Mouse (Mus musculus) left cerebral cortex, adult 11 months (tissue): ENCODE results near the gene Pla2g4a.

Source experiments
- DNase-seq: peaks from one replicate; pipeline ENCODE4 v3.0.0; 2022; ENCODE audit warnings: low spot score

The Pla2g4a gene

DNA sequence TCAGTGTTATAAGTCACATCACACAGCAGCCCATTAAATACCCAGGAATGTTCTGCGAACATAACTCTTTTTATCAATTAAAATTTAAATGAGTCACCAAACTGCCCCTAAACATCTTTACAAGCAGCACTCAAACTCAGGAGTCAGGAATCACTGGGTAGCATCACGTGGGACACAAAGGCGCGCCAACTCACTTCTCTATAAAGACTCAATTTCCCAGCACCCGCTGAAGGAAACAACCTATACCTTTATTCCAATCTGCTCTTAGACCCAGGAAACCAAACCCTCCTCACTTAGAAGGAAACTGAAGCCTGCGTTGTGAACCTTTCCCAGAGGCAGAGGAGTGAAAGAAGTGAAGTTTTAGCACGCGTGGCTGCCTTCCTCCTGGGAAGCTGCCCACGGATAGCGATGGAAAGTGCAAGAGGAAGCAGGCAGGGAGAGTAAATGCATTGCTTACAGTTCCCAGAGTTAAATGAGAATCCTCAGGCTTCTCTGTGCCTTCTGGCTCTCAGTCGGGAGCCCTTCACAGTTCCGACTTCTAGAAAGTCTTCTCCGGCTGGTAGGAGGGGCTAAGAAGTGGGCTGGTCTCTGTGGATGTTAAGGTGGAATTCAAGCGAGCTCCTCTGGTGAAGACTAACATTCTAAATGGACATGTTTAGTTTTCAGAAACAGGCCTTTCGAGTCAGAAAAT, at the start of gene Pla2g4a:
Gene Pla2g4a (minus strand): TSS at position 557 of the 691 bp plus-strand sequence.
- no peak for DNase-seq

DNA sequence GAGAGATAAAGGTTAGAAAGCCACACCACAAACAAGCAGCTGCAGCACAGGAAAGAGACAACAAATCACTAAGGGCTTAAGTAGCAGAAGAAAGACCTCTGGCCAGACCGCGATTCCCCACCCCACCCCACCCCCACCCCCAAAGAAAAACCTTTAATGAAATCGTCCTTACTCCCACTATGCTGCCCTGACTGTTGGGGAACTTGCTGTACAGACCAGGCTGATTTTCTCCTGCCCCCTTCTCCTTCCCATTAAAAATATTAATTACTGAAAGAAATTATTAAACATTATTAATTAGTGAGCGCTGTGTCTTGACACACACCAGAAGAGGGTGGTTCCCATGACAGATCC, 49.5 kb upstream of the Pla2g4a start:
- no peak for DNase-seq

DNA sequence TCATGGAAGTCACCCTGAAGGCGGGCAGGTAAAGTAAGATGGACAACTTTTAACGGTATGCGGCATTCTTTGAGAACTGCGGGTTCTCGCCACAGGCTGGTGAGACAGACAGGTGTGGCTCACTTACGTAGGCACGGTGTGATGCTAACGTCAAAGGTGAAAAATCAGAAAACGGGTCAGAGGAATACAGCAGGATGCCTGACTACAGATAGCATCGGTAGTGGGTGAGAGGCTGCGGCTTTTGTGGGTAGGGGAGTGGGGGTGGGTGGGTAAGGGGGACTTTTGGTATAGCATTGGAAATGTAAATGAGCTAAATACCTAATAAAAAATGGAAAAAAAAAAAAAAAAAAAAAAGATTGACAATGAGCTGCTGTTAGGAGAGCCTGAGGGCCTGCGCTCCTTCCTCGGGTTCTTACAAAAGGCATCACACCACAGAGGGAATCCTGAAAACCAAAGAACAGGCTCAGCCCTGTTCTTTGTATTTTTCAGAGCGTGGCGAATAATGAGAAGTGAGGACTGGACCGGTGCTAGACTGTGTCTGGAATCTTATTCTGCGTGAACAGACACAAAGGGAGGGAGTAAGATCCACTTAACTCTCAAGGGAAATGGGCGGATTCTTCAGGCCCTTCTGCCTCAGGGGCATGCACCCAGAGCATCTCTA, 49.0 kb upstream of the Pla2g4a start:
- no peak for DNase-seq

DNA sequence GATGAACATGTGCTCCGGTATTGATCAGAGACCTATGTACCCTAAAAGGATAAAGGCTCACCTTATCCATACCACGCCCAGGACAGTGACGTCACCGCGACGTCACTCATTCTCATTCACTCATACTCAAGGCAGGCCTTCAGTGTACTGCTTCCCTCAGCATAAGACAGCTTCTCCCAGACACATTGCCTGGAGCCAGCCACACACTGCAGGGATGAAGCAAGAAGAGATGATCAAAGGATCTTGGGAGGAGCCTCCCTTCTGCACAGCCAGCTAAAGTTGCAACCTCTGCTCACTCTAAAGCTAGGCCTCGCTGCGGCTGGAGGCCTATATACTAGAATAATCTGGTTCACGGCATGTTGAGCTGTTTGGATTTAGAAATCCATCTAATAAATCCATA, 48.0 kb upstream of the Pla2g4a start:
- DNase-seq: no peak

DNA sequence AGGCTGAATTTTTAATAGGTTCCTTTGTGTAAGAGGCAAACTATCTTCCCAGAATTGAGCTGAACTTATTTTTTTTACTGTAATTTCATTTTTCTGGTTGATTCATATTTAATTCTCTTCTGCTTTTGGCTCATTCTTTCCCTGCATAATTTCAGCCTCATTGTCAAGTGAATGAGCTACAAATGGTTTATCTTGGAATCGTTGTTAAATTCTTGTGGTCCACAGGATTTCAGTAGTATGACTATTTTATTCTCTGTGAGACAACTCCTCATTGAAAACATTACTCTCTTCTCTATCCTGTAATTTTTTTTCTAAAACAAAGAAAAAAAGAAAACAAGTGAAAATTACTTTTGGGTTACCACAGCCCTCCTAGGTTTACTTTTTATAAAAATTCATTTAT, 14.5 kb upstream of the Pla2g4a start:
- no peak for DNase-seq

DNA sequence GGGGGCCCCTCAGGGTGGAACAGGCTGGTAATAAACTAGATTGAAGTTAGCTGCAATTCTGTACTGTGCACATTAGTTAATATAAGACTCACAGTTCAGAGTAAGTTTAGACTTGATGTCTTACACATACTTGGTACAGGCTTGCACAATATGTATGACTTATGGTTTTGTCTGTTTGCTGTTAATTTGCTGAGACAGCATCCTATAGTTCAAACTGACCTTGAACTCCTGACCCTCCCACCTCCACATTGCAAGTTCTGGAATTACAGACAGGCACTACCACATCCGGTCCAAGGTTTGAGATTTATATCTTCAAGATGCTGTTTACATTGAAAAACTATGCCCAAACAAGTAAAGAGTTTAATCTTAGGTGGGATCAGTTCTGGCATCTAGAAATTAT, 4.7 kb upstream of the Pla2g4a start:
- DNase-seq: no peak

DNA sequence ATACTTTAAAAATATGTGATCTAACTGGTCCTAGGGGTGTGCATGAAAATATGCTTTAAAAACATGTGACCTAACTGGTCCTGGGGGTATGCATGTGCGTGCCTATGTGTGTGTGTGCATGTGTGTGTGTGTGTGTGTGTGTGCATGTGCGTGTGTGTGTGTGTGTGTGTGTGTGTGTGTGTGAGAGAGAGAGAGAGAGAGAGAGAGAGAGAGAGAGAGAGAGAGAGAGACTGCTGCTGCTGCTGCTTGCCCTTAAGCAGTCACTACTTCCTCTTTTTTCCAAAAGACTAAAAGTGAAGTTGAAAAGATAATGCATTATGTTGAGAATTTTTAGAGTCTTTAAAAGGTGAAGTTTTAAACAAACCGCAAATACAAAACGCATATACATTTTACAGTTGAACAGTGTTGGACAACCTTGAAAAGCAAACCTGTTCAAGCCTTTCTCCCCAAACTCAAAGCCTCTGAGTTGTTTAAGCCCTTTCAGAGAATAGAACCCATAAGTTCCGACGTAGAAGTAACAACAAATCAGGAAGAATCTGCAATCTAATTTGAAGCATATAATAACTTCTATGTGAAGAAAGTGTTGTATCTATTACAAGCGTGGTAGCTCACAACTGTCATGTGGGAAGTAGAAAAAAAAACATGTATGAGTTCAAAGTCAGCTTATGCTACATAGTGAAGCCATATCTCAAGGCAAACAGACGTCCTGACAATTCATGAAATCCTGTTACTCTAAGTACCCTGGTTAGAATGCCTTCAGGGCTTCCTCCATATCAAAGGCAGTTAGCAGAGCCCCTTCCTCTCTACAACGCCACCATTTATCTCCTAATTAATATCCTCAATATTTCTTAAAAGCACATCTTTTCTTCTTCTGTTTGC, 574 bp upstream of the Pla2g4a start:
- DNase-seq: no peak

DNA sequence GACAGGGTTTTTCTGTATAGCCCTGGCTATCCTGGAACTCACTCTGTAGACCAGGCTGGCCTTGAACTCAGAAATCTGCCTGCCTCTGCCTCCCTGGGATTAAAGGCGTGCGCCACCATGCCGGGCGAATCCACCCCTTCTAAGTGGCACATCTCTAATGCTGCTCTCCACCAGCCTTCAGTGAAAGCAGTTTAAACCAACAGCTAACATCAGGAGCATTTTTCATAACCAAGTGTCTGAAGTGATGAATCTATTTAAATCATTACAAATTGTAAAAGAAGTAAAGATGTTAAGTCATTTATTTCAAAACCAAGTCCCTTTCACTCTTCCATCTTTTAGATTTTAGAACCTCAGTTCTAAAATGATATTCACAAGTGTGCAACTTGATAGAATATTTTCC, 839 bp downstream of the Pla2g4a start:
- no peak for DNase-seq

DNA sequence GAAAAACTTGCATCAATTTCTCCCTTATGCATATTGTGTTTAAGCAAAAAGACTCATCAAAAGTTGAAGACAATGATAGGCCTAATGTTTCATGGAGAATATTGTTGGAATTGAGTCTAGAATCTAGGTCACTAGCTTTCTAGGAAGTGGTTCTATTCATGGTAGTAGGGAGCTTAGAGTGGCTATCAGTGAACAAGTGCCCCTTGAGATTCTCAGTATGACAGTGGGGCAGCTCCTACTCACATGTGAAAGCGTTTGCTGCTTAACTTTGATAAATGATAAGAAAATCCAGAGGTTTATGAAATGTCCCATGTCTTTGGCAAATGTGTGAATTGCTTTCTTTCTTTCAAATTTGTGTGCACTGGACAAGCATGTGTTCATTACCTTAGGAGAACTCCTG, 2.0 kb downstream of the Pla2g4a start:
- DNase-seq: no peak

DNA sequence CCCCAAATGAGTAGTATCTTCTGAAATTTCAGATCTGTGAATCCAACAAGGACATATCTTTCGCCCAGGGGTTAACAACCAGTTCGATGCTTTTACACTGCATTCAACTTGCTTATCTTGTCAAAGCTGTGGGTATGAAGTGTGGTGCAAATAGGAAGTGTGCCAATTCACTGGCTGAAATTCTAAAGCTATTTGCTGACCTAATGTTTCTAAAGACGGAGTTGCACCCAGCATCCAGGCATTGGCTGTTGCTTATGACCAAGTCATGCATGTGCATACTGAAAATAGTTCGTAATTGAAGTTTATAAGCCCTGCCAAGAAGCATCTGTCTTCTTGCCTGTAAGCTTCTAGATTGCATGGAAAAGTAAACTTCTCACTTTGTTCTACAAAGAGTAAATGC, 5.6 kb downstream of the Pla2g4a start:
- no peak for DNase-seq

DNA sequence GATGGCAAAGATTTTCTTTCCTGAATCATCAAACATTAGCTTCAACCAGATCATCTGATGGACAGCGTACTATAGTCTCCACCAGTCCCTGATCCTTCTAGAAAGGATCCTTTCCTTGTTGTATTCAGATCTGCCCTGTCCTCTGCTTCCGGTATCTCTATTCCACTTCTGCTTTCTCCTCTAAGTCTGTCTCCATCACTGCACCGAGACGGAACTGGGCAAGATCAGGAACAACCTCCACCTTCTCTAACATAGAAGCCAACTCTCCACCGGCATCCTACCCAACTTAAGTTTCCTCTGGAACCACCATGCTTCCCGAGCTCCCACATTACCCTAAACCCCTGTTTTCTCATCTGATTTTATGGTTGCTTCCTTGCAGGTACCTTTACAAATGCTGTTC, 7.1 kb downstream of the Pla2g4a start:
- DNase-seq: no peak

DNA sequence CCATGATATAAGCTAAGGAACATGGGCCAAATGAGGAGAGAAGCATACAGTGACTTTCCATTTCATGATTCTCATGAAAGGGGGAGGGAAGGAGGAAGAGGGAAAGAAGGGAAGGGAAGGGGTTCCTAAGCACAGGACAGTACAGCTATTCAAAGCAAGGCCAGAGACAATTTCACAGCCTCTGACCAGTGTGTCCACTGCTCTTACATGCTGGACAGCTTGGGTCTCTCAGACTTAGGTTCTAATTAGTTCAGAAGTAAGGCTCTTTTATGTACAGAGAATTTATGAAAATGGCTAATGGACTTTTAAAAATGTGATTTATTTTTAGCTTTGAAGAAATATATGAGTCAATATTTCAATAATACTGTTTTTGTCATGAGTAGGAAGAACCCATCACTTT, 9.0 kb downstream of the Pla2g4a start:
- no peak for DNase-seq

DNA sequence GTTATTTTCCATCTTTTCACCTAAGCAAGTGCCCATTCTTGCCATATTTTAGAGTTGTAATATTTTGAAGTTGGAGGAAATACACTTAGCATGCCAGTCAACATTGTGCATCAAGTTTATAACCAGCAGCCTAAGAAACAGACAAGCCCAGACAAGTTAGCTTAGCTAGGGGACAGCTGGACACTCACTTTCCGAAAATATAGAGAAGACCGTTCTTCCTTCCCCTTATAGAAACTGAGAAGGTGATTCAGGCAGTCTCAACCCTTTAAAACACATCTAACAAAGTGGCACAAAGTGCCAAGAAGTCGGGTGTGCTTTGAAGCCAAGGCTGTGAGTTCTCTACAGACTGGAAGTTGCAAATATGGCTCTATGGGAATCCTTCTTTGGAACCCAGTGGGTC, 10.4 kb downstream of the Pla2g4a start:
- no peak for DNase-seq

DNA sequence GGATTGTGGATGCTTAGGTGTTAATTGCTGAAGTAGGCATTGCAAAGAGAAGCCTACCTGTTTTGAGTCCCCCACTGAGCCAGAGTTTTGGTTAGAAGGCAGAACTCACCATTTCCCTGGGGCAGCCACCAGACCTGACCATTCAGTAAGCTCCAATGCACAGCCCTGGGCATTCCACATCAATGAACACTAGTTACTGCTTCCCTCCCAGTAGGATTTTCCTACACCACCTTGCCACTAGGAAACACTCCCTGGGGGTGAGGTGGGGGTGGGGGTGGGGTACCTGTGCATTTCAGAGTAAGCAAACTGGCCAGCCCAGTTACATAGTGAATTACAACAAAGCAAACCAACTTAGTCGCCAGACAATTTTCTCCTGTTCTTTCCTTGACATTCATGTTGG, 10.8 kb downstream of the Pla2g4a start:
- DNase-seq: no peak

DNA sequence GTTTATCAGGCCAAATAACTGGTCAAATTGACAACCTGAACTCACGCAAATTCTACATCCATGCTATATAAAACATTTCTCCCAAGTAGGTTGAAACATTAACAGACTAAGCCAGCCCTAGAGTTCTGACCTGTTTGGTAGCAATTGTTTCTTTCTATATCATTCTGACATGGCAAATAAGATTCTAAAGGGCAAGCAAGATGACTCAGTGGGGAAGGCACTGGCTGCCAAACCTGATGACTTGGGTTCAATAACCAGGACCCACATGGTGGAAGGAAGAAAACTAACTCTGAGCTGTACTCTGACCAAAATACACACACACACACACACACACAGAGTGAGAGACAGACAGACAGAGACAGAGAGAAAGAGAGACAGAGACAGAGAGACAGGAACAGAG, 11.8 kb downstream of the Pla2g4a start:
- no peak for DNase-seq

DNA sequence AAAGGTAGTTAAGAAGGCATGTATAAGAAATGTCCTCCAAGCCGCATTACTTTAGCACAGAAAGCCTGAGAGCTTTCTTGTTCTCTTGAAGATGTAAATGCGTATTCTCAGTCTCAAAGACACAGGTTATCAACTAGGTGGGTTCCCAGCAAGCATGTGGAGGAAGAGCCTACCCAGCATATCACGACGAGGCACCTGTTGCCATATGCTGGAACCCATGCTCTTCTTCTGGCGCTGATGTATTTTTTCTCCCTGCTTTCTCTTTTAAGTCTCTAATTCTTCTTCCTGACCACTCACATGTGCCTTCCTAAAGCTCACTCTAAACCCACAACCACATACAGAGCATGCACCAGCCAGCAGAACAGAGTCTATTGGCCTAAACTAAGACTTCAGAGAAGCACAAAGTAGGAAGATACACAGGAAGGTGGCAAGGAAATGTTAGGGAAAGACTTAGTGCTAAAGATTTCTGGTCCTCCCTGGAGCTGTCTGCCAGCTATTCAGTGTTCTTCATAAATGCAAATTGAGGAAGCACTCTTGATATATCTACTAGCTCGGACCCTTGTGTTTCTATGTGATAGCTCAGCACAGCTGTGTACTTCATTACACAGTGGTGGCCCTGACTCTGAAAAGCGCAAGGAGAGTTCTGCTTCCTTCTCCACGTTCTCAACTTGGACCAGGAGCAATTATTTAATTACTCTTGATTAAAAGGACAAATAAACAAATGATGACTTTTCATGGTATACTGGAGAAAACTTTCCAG, 12.8 kb downstream of the Pla2g4a start:
- DNase-seq: no peak

DNA sequence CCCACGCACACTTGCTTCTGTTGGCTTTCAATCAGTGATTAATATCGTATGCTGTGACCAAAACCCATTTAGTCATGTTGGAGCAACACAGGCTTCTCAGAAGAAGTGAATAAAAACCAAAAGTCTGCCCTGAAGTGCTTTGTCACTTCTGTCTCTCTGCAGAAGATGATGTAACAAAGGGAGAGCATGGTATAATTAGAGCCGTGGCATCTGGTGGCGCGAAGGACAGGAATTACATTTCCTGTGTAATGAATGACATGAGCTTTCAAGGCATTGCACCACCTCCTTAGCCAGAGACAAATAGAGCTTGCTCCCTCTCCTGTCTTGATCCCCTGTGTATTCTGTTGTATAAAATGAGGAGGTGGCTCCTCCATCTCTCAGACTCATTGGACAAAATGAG, 14.1 kb downstream of the Pla2g4a start:
- no peak for DNase-seq

DNA sequence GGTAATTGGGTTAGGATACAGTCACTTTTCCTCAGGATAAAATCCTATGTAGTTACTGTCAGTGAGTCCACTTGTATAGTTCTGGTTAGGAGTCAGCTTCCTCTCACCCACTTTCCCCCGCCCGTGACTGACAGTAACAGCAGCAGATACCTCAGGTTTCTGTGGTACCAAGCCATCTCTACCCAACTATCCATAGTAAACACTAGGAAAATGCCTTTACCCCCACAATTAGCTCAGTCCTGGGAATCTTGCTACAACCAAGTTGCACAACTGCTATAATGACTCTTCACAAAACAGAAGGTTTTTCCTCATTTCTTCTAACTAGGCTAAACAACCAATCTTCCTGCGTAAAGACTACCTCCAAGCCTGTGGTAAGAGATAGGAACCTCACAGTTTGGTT, 14.7 kb downstream of the Pla2g4a start:
- no peak for DNase-seq

DNA sequence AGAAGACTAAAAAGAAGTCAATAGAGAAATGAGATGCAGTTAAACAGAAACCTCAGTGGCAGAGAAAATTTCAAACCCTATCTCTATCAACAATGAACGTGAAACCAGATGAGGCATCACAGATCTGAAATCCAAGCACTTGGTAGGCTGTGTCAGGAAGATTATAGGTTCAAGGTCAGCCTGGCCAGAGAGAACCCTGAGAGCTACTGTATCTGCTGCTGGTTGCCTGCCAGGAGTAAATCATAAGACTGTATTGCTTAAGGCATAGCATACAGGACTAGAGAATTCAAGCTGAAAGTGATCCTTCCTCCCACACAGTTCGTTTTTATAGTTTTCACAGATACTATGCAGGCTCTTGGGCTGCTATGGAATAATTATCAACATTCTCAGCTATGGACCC, 17.5 kb downstream of the Pla2g4a start:
- DNase-seq: no peak

DNA sequence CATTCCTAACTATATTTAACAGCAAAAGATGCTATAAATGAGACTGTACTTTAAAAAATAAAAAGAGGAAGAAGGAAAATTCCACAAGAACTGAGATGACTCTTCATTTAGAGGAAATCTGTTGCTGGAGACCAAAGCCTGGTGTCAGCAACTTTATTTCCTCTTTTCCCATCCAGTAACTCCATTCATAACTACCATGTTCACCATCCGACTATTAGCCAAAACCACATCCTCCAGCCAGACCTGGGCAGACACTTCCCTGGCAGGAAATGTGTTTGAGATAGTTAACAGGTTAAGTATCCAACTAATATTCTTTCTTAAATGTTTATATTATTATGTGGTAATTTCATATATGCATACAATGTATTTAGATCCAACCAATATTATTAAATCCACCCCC, 20.8 kb downstream of the Pla2g4a start:
- DNase-seq: no peak

DNA sequence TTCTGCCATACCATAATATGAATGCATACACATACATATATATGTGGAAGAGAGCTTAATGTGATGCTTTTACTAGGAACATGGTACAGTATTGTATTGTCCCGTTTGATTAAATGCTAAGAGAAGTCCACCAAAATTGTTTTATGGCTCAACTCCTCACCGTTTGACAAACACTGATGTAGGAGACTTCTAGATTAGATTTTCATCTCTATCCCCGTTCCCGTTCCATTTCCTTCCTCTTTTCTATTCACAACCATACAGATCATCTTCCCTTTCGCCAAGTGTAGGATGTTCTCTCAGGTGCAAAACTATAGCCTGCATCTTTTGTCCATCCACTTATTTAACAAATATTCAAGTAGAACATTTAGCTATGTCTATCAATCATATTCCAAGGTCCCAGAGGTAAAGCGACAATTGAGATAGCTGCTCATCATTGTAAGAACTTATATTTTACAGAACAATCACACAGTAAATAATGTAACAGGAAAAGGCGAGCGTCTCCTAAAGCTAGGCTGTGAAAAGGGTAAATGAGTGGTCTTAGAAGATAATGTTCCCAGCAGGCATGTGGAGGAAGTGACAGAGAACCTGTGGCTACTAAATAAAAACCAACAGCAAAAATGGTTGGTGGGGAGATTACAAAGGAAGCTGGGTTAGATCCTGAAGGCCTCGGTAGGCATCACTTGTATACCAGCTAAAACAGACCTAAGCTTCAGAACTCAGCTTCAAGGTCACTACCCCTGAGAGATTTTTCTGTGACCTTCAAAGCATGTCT, 21.6 kb downstream of the Pla2g4a start:
- DNase-seq: no peak

DNA sequence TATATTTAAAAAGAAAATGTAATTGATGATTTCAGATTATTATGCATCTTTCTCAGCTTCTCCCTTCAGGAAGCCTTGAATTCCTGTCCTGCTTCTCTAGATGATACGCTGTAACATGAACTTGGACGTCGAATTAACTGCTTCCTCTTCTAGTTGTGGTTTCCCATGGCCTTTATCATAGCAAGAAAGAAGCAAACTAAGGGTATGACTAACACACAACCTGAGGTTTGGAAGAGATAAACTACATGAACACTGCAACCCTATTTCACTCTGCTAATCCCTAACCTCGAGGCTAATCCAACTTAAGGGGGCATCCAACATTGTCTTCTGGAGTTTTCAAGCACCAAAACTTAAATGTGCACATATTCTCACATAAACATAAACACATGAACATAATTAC, 23.3 kb downstream of the Pla2g4a start:
- DNase-seq: no peak
